Mouse (Mus musculus) layer of hippocampus, postnatal 36 days (tissue): ENCODE data around the gene Atp7b. TPM values are rescaled to one million over a fixed set of nuclear protein-coding genes. Genes with fewer than 3 reads are reported as not detected.
A peak's percentile ranks its signal among the peaks of the same experiment; 100 is the strongest.

Experiments used
- DNase-seq, 2 experiments: peaks; one replicate each; pipeline ENCODE4 v3.0.0; 2022
- total RNA-seq, 2 experiments: library from RNA; stranded (reverse); gene quantifications; 2 replicates each; pipeline ENCODE4 v1.2.3; 2021

The Atp7b gene
- total RNA-seq, 2 experiments from 2014 or later, result 1.9 to 2.1 TPM

DNA sequence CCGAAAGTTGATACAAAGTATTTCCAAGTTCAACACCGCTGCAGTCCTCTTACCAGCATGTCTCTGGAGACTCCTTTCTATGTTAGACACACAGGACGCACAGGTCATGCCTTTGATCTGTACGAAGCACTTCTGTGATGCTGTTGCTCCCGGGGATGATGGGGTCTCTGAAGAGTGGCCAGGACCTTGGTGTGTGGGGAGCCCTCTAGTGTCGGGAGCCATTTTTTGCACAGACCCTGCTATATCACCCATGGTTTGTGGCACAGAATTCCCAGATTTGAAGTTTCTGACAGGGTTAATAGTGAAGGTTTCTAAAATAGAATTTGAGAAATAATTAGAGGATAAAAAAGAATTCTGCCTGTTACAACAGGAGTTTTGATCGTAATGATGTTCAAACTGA lies 37.9 kb downstream of the Atp7b start:
- no peak for DNase-seq

GRCm38 (mm10) chr8:22019498-22019897 lies 40.6 kb downstream of the Atp7b start:
- no peak for DNase-seq

- DNase-seq, result no peak
Observed at GRCm38 (mm10) chr8:22017731-22018130, 42.4 kb downstream of the Atp7b start.

DNA sequence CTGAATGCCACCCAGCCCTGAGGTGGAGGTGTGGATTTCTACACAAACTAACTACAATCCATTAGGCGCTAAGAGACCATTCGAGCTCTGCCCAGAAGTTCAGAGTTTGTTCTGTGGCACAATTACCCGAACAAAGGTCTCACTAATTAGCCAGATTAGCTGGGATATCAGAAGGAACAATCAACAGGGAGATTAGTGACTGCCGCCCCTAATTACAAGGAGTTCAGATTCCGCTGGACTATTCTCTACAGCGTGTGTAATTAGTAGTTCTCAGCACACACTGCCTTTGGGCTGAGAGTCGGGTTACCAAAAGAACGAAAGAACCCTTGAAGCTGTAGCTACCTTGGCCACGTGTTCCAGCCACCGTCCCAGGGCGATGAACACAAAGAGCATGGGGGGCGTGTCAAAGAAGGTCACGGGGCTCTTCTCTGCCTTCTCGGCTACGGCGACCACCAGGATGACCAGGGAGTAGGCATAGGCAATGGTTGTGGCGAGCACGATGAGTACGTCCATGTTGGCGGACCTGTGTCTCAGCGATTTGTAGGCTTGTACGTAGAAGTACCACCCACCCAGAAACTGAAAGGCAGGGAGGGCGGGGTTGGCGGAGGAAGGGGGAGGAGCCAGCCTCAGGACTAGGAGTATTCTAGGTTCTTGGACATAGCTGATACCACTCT lies 46.9 kb downstream of the Atp7b start:
- no peak for DNase-seq

GRCm38 (mm10) chr8:22009403-22009802 lies 50.7 kb downstream of the Atp7b start:
- no peak for DNase-seq

DNA sequence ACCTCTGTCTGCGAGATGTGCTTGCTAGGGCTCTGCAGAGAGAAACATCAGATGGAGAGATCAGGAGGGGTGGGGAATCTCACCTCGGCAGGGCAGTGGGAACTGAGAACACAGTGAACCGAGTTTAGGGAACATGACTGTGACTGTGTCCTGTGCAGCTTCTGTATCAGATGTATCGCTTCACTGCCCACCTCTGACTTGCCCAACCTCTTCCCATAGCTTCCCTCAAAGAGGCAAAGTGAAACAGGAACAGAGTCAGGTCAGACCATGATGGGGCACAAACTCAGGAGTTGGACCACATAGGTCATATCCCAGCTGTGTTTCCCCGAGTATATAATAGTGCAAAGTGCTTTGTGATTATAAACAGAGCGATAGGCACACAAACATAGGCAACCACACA lies 53.7 kb downstream of the Atp7b start:
- DNase-seq, result no peak

GRCm38 (mm10) chr8:22004750-22005522 lies 55.2 kb downstream of the Atp7b start:
- no peak for DNase-seq

- DNase-seq, result no peak
Observed at GRCm38 (mm10) chr8:21995181-21995580, 64.9 kb downstream of the Atp7b start.

- peak; percentile 47 to 66 for DNase-seq
Observed at GRCm38 (mm10) chr8:21992184-21992583, 67.9 kb downstream of the Atp7b start.

DNA sequence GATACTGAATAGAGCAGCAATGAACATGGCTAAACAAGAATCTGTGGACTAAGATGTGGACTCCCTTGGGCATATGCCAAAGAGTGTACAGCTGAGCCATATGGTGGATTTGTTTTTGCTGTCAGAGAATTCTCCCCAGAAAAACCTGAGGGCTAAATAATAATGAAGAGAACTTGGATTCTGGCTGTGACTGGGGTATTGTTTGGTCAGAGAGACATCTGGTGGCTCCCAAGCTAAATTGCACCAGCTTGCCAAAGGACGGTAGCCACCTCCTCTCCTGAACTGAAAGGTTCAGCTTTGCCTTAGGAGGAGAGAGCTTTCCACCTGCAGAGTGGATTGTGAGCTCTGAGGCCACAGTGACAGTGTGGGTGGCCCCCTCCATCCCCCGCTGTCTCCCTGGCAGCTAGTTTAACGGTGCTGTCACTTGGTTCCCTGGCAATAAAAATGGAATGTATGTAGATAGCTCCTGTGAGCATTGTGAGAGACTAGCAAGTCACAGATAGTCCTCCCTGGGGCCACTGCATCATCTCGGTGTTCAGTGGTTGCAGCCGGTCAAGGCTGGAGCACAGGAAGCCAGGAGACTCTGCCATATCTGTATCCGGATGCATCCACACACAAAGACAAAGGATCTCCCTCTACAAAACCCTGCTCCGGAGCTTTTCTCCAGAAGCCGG lies 78.3 kb downstream of the Atp7b start:
- DNase-seq, result peak; percentile 4 to 9

GRCm38 (mm10) chr8:21978193-21978592 lies 81.9 kb downstream of the Atp7b start:
- peak in 1 of 2 experiments; percentile 12 for DNase-seq

- DNase-seq, result no peak
Observed at GRCm38 (mm10) chr8:21969475-21969874, 90.6 kb downstream of the Atp7b start, which contains the start of gene Ccdc70. Gene Ccdc70 (plus strand): TSS chr8:21969775.

GRCm38 (mm10) chr8:21966646-21967045 lies 93.5 kb downstream of the Atp7b start:
- DNase-seq, result no peak

GRCm38 (mm10) chr8:21958414-21958813 lies 101.7 kb downstream of the Atp7b start, which contains the start of gene Fam90a1a:
Gene Fam90a1a (plus strand): TSS chr8:21958714.
- DNase-seq, result no peak

DNA sequence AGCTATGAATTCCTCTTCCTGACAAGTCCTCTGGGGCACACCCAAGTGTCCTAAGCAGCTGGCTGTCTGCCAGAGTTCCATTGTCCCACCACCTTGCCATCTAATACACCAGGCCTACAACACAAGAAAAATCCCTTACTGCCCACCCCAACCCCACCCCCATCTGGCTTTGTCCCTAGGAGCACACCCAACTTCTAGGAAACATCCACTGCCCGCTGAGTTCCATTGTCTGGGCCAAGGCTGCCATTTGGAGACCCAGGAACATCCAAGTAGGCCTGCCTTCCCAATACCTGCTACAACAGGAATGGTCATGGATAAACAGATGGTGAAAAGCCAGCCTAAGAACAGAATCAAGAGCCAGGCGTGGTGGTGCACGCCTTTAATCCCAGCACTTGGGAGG lies 103.8 kb downstream of the Atp7b start:
- no peak for DNase-seq

- DNase-seq, result peak; percentile 6 to 38
Observed at GRCm38 (mm10) chr8:21955321-21955720, 104.8 kb downstream of the Atp7b start.

DNA sequence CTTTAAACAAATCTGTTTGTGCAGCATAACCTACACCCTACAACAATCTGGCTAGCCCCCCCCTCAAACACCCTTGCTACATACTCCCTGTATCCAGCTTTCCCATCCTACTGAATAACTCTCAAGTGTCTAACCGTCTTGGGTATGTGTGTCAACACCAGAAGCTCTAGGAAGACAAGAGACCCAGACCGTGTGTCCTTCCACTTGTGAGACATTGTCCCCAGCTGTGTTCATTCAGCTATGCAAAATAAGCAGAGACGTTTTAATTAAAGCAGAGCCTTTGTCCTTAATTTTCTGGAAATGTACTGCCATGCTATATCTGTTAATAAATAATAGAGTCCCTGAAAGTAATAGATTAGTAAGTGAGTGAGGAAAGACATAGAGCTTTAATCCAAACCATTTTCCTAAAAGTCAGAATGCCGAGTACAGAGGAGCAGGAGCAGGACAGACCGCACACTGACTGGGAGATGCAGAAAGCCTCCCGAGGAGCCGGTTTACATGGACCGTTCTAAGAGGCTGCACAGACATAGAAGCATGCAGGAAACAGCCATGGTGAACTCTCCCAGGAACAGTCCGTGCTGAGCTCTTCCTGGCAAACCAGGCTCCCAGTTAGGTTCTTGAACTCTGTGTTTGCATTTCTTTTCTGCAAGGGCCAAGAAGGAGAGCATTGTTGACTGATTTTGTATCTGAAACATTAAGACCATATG lies 112.6 kb downstream of the Atp7b start:
- DNase-seq, result no peak

GRCm38 (mm10) chr8:21946462-21946861 lies 113.6 kb downstream of the Atp7b start, which contains the start of gene Defb13:
Gene Defb13 (plus strand): TSS chr8:21946762.
- no peak for DNase-seq
